Mouse (Mus musculus): Measurements from ENCODE around the gene Tbx3.

Gene Tbx3

DNA sequence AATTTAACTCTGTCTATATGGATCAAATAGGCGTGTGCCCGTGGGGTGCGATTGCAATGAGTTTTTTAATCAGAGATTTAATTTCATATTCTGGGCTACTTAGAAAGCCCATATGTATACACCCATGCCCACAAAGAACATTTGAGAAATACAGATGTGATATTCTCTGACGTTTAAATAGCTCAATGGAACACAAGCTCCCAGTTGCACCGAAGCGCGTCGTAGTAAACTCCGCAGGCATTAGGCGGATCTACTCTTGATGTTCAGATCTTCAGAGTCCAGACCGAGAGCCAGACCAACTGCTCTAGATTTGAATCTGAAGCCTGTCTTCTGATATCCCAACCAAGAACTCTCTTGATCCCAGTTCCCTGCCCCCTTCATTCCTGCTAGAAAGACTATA is 9.0 kb upstream of the Tbx3 start:
- DNase-seq (ENCODE audit: low read depth), result no peak

GRCm38 (mm10) chr5:119662326-119662725 is 8.1 kb upstream of the Tbx3 start:
- no peak for DNase-seq (ENCODE audit: low read depth)

- no peak for DNase-seq (ENCODE audit: low read depth)
These were observed 7.7 kb upstream of the Tbx3 start for GRCm38 (mm10) chr5:119662731-119663130.

GRCm38 (mm10) chr5:119663241-119663640 is 7.2 kb upstream of the Tbx3 start:
- no peak for DNase-seq (ENCODE audit: low read depth)

DNA sequence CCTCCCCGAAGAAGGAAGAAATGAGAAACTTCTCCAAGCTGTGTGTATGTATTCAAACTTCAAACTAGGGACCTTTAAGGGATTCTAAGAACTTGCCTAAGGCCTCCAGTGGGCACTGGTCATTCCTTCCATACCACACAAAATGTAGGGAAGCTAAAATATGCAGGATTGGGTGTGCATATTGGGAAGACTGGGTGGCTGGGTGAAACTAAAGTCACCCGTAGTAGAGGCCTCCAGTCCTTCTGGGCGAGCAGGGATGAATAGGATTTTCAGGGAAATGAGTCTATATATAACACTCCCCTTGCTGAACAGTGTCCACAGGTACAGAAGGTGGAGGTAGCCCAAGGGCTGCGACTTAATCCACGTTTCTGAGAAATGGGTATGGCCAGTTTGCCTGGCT is 6.7 kb upstream of the Tbx3 start:
- no peak for DNase-seq (ENCODE audit: low read depth)

DNA sequence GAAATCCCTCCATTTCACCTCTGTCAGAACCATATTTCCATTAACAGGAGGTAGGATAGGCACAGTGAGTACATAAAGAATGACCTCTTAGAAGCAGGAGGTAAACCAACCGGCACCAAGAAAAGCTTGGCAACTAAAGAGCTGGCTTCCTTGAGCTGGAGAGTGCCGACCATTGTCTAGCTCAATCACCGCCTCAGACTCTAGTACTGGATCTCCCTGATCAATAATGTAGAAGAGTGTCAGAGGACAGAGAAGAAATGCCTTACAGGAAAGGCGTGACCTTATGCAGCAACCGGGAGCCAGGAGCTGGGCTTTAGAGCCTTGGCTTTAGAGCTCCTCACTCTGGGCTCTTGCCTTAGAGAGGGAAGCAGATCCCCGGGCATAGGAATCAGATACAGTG is 4.7 kb upstream of the Tbx3 start:
- no peak for DNase-seq (ENCODE audit: low read depth)

- DNase-seq (ENCODE audit: low read depth), result no peak
These were observed 3.0 kb upstream of the Tbx3 start for GRCm38 (mm10) chr5:119667356-119667940.

DNA sequence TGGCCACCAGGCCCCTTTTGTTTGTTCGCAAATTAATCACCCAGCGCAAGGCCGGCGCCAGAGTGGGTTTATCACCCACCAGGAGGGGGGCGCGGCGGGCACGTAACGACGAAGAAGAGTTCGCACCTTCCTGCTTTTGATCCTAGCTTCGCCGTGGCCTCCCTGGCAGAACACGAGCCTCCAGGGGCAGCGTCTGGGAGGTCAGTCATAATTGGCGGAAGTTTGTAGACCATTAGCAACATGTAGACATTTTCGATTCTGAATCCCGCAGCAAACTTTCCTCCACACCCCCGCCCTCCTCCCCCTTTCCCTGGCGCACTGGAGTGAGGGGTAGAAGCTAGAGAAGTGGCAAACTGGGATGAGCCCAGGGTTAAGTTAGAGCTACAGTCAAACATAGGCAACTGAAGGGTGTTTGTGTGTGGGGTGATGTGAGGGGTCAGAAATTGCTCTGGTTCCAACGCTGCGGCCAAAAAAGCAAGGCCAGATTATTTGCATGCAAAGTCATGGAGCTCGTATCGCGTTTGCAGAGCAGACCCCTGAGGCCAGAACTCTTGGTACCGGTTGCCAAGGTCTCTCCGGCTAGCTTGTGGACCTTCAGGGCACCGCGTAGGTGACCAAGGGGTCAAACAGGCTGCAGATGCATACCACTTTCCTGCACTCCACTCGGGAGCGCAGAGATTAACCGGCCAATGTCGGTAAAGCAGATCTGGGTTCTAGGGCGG is 2.1 kb upstream of the Tbx3 start:
- no peak for DNase-seq (ENCODE audit: low read depth)

- peak; percentile 43 for DNase-seq (ENCODE audit: low read depth)
These were observed 1.5 kb upstream of the Tbx3 start for GRCm38 (mm10) chr5:119668913-119669411.

- DNase-seq (ENCODE audit: low read depth), result peak; percentile 81
These were observed 516 bp upstream of the Tbx3 start for GRCm38 (mm10) chr5:119669741-119670565.

- peak; percentile 81 for DNase-seq (ENCODE audit: low read depth)
These were observed 794 bp downstream of the Tbx3 start for GRCm38 (mm10) chr5:119671124-119671801.

- peak; percentile 79 for DNase-seq (ENCODE audit: low read depth)
These were observed 1.5 kb downstream of the Tbx3 start for GRCm38 (mm10) chr5:119671965-119672347.

DNA sequence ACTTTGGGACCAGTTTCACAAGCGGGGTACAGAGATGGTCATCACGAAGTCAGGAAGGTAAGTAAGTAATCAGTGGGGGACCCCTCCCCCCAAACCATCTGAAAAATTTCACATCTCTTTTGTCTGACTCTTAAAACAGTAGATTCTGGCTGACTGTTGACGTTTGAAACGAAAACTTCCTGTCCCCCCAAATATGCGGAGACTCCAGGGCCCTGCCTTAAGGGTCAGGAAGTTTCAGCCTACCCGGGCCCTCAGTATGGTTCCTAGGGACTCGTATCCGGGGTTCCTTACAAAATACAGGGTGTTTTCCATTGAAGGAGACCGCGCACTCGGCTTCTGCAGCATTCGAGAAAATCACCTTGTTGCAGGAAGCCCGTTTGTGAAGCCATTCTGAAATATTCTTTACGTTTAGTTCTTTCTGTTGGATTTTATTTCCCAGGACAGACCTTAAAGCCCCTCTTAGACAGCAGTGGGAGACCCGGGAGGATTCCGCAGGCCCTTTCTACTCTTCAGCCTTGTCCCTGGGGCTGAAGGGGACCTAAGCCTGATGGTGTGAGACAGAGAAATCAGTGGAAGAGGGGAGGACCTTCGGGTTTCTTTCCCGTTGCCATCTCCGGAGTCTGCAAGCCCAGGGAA is 2.0 kb downstream of the Tbx3 start:
- DNase-seq (ENCODE audit: low read depth), result peak; percentile 38

DNA sequence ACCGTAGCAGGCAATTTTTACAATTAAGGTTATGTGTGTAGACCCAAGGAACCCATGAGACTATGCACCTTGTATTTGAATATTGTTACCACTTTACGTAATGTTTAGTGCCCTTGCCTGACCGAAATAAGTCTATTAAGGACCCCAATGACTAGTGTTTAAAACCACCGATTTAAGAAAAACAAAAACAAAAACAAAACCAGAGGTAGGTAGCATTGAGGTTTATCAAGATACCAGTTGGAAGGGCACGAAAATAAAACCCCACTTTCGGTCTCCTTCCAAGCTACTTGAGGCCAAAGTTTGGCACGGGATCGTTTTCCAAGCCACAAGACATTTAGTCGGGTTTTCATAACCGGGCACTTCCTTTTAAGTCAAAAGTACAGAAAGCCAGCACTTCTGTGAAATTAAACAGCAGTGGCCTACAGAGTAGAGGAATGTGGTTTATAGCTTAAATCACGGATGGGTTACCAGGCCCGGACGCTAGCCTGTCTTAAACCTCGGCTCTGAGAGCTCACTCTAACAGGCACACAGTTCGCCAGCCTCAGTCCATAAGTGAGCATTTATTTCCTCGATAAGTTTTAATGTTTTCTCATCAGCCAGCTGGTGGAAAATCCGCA is 2.6 kb downstream of the Tbx3 start:
- DNase-seq (ENCODE audit: low read depth), result peak; percentile 48

- peak; percentile 54 for DNase-seq (ENCODE audit: low read depth)
These were observed 3.5 kb downstream of the Tbx3 start for GRCm38 (mm10) chr5:119673716-119674605.

DNA sequence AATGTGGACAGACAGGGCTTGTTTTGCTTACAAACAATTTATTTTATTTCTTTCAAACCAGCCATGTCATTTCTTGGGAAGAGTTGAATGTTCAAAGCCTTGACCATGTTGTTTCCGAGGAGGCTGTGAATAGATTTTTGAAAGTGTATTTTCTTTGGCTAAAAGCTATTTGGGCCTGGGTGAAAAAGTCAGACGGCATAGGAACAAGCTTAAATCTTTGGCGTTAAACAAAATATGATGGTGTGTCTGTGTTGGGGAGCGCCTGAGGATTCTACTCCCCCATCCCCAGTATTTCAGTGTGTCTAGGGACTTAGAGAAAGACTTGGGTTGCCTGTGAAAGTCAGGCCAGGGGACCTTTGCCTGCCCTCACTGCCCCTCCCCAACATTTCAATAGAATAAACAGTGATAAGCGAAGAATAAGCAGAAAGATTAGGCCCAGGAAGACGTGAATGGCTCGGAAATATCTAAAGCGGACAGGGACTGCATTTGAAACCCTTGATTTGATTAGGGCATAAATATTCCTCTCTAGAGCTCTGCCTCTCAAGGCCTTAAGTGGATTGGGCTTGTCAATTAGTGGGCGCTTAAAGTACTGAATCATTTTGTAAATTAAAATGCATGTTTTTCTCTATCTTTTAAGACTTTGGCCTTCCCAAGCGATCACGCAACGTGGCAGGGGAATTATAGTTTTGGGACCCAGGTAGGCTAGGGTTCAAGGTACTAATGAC is 4.3 kb downstream of the Tbx3 start:
- no peak for DNase-seq (ENCODE audit: low read depth)

GRCm38 (mm10) chr5:119676245-119676644 is 5.8 kb downstream of the Tbx3 start:
- DNase-seq (ENCODE audit: low read depth), result no peak

- no peak for DNase-seq (ENCODE audit: low read depth)
These were observed 8.0 kb downstream of the Tbx3 start for GRCm38 (mm10) chr5:119678516-119678915.

GRCm38 (mm10) chr5:119679084-119679483 is 8.6 kb downstream of the Tbx3 start:
- no peak for DNase-seq (ENCODE audit: low read depth)

Measured in NIH3T3 (cell line).